Mouse (Mus musculus): Measurements from ENCODE around the gene Slc39a10.

DNA sequence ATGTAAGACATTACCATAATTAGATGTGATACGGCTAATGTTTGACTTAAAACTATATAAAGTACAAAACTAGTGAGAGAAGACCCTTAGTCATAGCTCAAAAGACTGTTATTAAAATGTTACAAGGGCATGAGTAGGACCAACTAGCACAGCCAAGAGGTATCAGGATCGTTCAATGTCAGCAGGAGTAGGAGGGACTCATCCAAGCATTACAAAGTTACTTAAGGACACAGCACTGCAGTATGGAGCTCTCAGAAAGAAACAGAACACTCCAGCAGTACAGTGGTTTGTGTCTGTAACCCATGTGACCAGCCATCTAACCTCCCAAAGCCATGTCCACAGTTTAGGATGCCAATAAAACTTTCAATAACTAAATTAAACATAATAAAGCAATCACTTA is 48.4 kb downstream of the Slc39a10 start:
- no peak for TF ChIP-seq CTCF (IDR thresholded peaks at IDR 0.05; ENCODE audit: low read depth)
- TF ChIP-seq EP300 (optimal IDR thresholded peaks at IDR 0.05) = no peak
